Mouse (Mus musculus): ENCODE measurements around the gene Tecpr1. TPM values are rescaled to one million over a fixed set of nuclear protein-coding genes. Genes with fewer than 3 reads are reported as not detected.

Tecpr1 gene
- 21.7 and 26.5 TPM in 2 replicates for polyA plus RNA-seq (2014; fragmentation: Nextera tagmentation; extraction: Ambion mirVana)

DNA sequence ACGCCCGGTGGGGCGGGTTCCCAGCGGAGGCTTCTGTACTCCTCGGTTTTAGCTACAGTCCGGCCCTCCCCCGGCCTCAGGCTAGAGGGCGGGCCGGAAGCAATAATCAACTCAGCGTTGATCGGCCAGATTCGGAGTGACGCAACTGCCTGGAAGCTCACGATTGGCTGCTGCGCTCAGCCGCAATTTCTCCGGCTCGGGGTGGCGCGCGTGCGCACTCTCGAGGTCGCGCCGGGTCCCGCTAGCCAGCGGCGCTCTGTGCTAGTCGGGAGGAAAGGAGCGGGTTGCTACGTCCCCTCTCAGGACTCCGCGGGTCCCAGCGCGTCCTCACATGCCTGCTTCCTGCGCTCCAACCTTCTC is at the start of gene Tecpr1:
Tecpr1 (minus strand) TSS at position 113 of the 360 bp plus-strand sequence.
- Histone ChIP-seq H3K4me2 (ENCODE audit: low read length) (peak within 1 kb of the TSS; percentile 69), H3K4me1 (ENCODE audit: control insufficient read depth, insufficient read depth, low read length) (peaks cover 10% of the 10 kb centered on the region), H3K36me3 (ENCODE audit: control insufficient read depth, insufficient read depth, low read length) (no peaks in the 10 kb centered on the region), H3K27me3 (replicated peaks; ENCODE audit: control insufficient read depth, insufficient read depth, low read length) (no peaks in the 10 kb centered on the region), H3K27ac (ENCODE audit: low read depth, low read length) (peak within 1 kb of the TSS; percentile 80), H3K4me3 (ENCODE audit: low read depth, low read length) (peak within 1 kb of the TSS; percentile 67), H3K9me3 (replicated peaks; ENCODE audit: control insufficient read depth, low read length) (no peaks in the 10 kb centered on the region), H3K9ac (ENCODE audit: low read length) (peak within 1 kb of the TSS; percentile 74)
- under 1% methylated on average over 37 of the region's 37 CpGs for WGBS
- DNase-seq (ENCODE audit: low spot score) (peak; percentile 98), ATAC-seq (peak; percentile 98)

DNA sequence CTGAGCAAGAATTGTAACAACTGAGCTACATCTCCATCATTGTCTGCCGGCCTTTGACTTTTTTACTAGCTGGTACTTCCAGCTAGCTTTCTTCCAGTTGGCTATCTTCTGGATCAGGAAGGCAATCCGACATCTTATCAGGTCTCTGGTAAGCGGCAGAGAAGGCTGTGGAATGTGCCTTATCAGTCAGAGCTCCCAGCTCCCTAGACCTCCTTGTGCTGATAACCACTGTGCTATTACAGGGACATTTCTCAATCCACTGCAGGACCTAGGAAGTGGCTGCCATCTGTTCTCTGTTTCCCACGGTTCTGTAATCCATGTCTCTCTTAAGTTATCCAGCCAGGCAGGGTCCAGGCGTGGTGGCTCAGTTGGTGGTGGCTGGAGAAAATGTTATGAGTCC is 48.4 kb upstream of the Tecpr1 start:
- Histone ChIP-seq H3K9ac (ENCODE audit: low read length) (no peak overlapping the region), H3K36me3 (ENCODE audit: control insufficient read depth, insufficient read depth, low read length) (peaks cover 17% of the 10 kb centered on the region), H3K9me3 (replicated peaks; ENCODE audit: control insufficient read depth, low read length) (no peaks in the 10 kb centered on the region), H3K4me2 (ENCODE audit: low read length) (no peak overlapping the region), H3K27me3 (replicated peaks; ENCODE audit: control insufficient read depth, insufficient read depth, low read length) (no peaks in the 10 kb centered on the region), H3K4me1 (ENCODE audit: control insufficient read depth, insufficient read depth, low read length) (no peaks in the 10 kb centered on the region; the same call in 1 of the 2 replicates), H3K27ac (ENCODE audit: low read depth, low read length) (no peak overlapping the region), H3K4me3 (ENCODE audit: low read depth, low read length) (no peak overlapping the region)
- 80% methylated on average over 5 of the region's 5 CpGs for WGBS
- DNase-seq (ENCODE audit: low spot score) (no peak), ATAC-seq (no peak)

DNA sequence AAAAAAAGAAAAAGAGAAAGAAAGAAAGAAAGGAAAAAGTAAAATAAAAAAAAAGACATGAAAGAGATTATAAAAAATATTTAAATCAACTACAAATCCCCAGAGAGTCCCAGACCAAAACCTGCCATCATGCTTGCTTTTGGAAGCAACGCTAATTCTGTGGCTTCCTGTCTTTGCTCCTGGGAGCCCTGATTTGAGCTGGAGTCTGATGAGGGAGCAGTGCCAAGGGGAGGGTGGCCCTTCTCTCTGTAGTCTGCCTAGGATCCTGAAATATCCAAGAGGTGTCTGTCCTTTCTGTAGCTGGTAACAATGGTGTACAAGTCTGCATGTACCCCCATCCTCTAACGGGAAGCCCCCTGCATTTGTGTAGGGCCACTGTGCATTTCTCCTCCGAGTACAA is 47.7 kb upstream of the Tecpr1 start:
- H3K27me3 ChIP-seq (replicated peaks; ENCODE audit: control insufficient read depth, insufficient read depth, low read length) = no peaks in the 10 kb centered on the region
- H3K9ac ChIP-seq (ENCODE audit: low read length) = no peak overlapping the region
- DNase-seq (ENCODE audit: low spot score) (no peak), ATAC-seq (no peak)
- no peaks in the 10 kb centered on the region; the same call in 1 of the 2 replicates for H3K4me1 ChIP-seq (ENCODE audit: control insufficient read depth, insufficient read depth, low read length)
- H3K27ac ChIP-seq (ENCODE audit: low read depth, low read length) = no peak overlapping the region
- H3K4me3 ChIP-seq (ENCODE audit: low read depth, low read length) = no peak overlapping the region
- H3K9me3 ChIP-seq (replicated peaks; ENCODE audit: control insufficient read depth, low read length) = no peaks in the 10 kb centered on the region
- H3K4me2 ChIP-seq (ENCODE audit: low read length) = no peak overlapping the region
- peaks cover 23% of the 10 kb centered on the region for H3K36me3 ChIP-seq (ENCODE audit: control insufficient read depth, insufficient read depth, low read length)
- 86% methylated on average over 3 of the region's 3 CpGs for WGBS

DNA sequence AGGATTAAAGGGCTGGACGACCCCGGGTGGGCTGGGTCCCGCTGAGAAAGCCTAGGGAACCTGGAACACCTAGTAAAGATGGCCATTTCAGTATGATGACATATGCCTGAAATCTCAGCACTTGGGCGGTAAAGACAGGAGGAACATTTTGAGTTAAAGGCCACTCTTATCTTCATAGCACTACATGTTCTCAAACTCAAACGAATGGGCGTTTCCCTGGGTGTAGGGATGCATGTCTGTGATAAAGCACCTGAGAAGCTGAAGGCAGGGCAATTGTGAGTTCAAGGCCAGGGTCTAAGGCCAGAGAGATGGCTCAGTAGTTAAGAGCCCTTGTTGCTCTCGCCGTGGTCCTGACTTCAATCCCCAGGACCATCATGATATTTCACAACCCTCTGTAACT is 47.0 kb upstream of the Tecpr1 start:
- no peak overlapping the region for H3K27ac ChIP-seq (ENCODE audit: low read depth, low read length)
- no peak overlapping the region for H3K4me2 ChIP-seq (ENCODE audit: low read length)
- ATAC-seq (no peak), DNase-seq (ENCODE audit: low spot score) (no peak)
- H3K4me3 ChIP-seq (ENCODE audit: low read depth, low read length) = no peak overlapping the region
- H3K4me1 ChIP-seq (ENCODE audit: control insufficient read depth, insufficient read depth, low read length) = no peaks in the 10 kb centered on the region; the same call in 1 of the 2 replicates
- no peak overlapping the region for H3K9ac ChIP-seq (ENCODE audit: low read length)
- H3K9me3 ChIP-seq (replicated peaks; ENCODE audit: control insufficient read depth, low read length) = no peaks in the 10 kb centered on the region
- WGBS = 94% methylated on average over 8 of the region's 8 CpGs
- H3K27me3 ChIP-seq (replicated peaks; ENCODE audit: control insufficient read depth, insufficient read depth, low read length) = no peaks in the 10 kb centered on the region
- peaks cover 28% of the 10 kb centered on the region for H3K36me3 ChIP-seq (ENCODE audit: control insufficient read depth, insufficient read depth, low read length)

GRCm38 (mm10) chr5:144269926-144270325 is 46.5 kb upstream of the Tecpr1 start:
- no peaks in the 10 kb centered on the region for H3K9me3 ChIP-seq (replicated peaks; ENCODE audit: control insufficient read depth, low read length)
- H3K4me1 ChIP-seq (ENCODE audit: control insufficient read depth, insufficient read depth, low read length) = no peaks in the 10 kb centered on the region; the same call in 1 of the 2 replicates
- no peak overlapping the region for H3K9ac ChIP-seq (ENCODE audit: low read length)
- no peak overlapping the region for H3K27ac ChIP-seq (ENCODE audit: low read depth, low read length)
- DNase-seq (ENCODE audit: low spot score) = no peak
- ATAC-seq = no peak
- H3K4me3 ChIP-seq (ENCODE audit: low read depth, low read length) = no peak overlapping the region
- WGBS = 94% methylated on average over 7 of the region's 7 CpGs
- H3K27me3 ChIP-seq (replicated peaks; ENCODE audit: control insufficient read depth, insufficient read depth, low read length) = no peaks in the 10 kb centered on the region
- H3K4me2 ChIP-seq (ENCODE audit: low read length) = no peak overlapping the region
- peaks cover 32% of the 10 kb centered on the region for H3K36me3 ChIP-seq (ENCODE audit: control insufficient read depth, insufficient read depth, low read length)

- H3K4me1 ChIP-seq (ENCODE audit: control insufficient read depth, insufficient read depth, low read length) = no peaks in the 10 kb centered on the region
- no peak overlapping the region for H3K9ac ChIP-seq (ENCODE audit: low read length)
- H3K4me3 ChIP-seq (ENCODE audit: low read depth, low read length) = no peak overlapping the region
- DNase-seq (ENCODE audit: low spot score) (no peak), ATAC-seq (no peak; the same call in 1 of the 2 replicates)
- H3K27ac ChIP-seq (ENCODE audit: low read depth, low read length) = no peak overlapping the region
- no peaks in the 10 kb centered on the region for H3K27me3 ChIP-seq (replicated peaks; ENCODE audit: control insufficient read depth, insufficient read depth, low read length)
- no peaks in the 10 kb centered on the region for H3K9me3 ChIP-seq (replicated peaks; ENCODE audit: control insufficient read depth, low read length)
- WGBS = 77% methylated on average over 8 of the region's 8 CpGs
- H3K4me2 ChIP-seq (ENCODE audit: low read length) = no peak overlapping the region
- H3K36me3 ChIP-seq (ENCODE audit: control insufficient read depth, insufficient read depth, low read length) = peaks cover 45% of the 10 kb centered on the region
Measured at GRCm38 (mm10) chr5:144267535-144268241, 44.3 kb upstream of the Tecpr1 start.

GRCm38 (mm10) chr5:144263496-144263895 is 40.1 kb upstream of the Tecpr1 start:
- Histone ChIP-seq H3K4me1 (ENCODE audit: control insufficient read depth, insufficient read depth, low read length) (peaks cover 9% of the 10 kb centered on the region), H3K9ac (ENCODE audit: low read length) (no peak overlapping the region), H3K36me3 (ENCODE audit: control insufficient read depth, insufficient read depth, low read length) (peaks cover 70% of the 10 kb centered on the region), H3K27me3 (replicated peaks; ENCODE audit: control insufficient read depth, insufficient read depth, low read length) (no peaks in the 10 kb centered on the region), H3K4me3 (ENCODE audit: low read depth, low read length) (no peak overlapping the region), H3K27ac (ENCODE audit: low read depth, low read length) (no peak overlapping the region), H3K9me3 (replicated peaks; ENCODE audit: control insufficient read depth, low read length) (no peaks in the 10 kb centered on the region), H3K4me2 (ENCODE audit: low read length) (no peak overlapping the region)
- ATAC-seq (no peak), DNase-seq (ENCODE audit: low spot score) (no peak)
- WGBS = 86% methylated on average over 13 of the region's 13 CpGs

DNA sequence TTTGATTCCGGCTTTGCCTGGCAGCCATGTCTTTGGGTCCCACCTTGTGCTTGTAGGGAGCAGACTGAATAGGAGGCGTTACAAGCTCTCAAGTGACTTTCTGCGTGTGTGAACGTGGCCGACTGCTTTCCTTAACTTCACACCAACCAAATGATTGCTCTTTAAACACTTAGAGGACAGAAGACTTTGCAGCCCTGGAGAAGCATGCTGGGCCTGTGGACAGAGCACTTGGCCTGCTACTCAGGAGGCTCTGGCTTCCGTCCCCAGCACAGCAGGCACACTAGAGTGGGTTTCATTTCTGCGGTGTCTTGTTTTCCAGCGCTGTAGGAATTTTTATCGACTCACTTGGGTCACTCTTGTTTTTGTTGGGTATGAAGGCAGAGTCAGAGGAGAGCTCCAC is 39.7 kb upstream of the Tecpr1 start:
- WGBS = 85% methylated on average over 9 of the region's 9 CpGs
- H3K36me3 ChIP-seq (ENCODE audit: control insufficient read depth, insufficient read depth, low read length) = peaks cover 70% of the 10 kb centered on the region
- H3K27ac ChIP-seq (ENCODE audit: low read depth, low read length) = no peak overlapping the region

DNA sequence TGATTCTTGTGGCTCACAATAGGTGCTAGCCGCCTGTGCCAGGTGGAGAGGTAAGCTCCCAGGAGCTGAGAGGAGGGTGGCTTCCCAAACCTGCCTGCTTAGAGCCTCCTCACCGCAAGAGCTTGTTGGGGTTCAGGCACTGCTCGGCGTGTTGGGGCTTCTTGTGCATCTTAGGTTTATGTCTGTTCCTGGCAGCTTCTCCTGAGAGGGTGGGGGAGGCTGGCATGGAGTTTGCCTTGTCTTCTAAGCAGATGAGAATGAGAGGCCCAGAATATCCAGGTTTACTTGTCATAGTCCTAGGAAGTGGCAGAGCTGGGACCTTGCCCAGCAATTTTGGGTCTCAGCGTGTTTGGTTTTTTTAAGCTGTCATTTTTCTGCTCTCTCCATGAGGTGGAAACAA is 38.4 kb upstream of the Tecpr1 start:
- H3K4me1 ChIP-seq (ENCODE audit: control insufficient read depth, insufficient read depth, low read length) = peaks cover 25% of the 10 kb centered on the region
- H3K9me3 ChIP-seq (replicated peaks; ENCODE audit: control insufficient read depth, low read length) = no peaks in the 10 kb centered on the region
- no peak overlapping the region for H3K27ac ChIP-seq (ENCODE audit: low read depth, low read length)
- no peak overlapping the region for H3K4me2 ChIP-seq (ENCODE audit: low read length)
- WGBS = 92% methylated on average over 5 of the region's 5 CpGs
- ATAC-seq (no peak), DNase-seq (ENCODE audit: low spot score) (no peak)
- H3K9ac ChIP-seq (ENCODE audit: low read length) = no peak overlapping the region
- peaks cover 61% of the 10 kb centered on the region for H3K36me3 ChIP-seq (ENCODE audit: control insufficient read depth, insufficient read depth, low read length)
- H3K4me3 ChIP-seq (ENCODE audit: low read depth, low read length) = no peak overlapping the region
- no peaks in the 10 kb centered on the region for H3K27me3 ChIP-seq (replicated peaks; ENCODE audit: control insufficient read depth, insufficient read depth, low read length)

More for the DNA sequence above, 39.7 kb upstream of the Tecpr1 start:
- Histone ChIP-seq H3K4me2 (ENCODE audit: low read length) (no peak overlapping the region), H3K4me1 (ENCODE audit: control insufficient read depth, insufficient read depth, low read length) (peaks cover 13% of the 10 kb centered on the region), H3K9me3 (replicated peaks; ENCODE audit: control insufficient read depth, low read length) (no peaks in the 10 kb centered on the region), H3K4me3 (ENCODE audit: low read depth, low read length) (no peak overlapping the region), H3K9ac (ENCODE audit: low read length) (no peak overlapping the region), H3K27me3 (replicated peaks; ENCODE audit: control insufficient read depth, insufficient read depth, low read length) (no peaks in the 10 kb centered on the region)
- ATAC-seq = no peak
- no peak for DNase-seq (ENCODE audit: low spot score)
